Mouse (Mus musculus): ENCODE data around the gene Rab11b. TPM values are rescaled to one million over a fixed set of nuclear protein-coding genes. Genes with fewer than 3 reads are reported as not detected.

The Rab11b gene
- polyA plus RNA-seq (2015; fragmentation: Nextera tagmentation; extraction: Ambion mirVana), result 269 and 325 TPM in 2 replicates

GRCm38 (mm10) chr17:33760255-33761165 is at the start of gene Rab11b:
Gene Rab11b (minus strand): TSS chr17:33760530.
- Histone ChIP-seq H3K9me3 (replicated peaks) (no peaks in the 10 kb centered on the region), H3K4me1 (peaks cover 41% of the 10 kb centered on the region), H3K9ac (peak within 1 kb of the TSS; percentile 100), H3K27ac (replicated peaks) (peak within 1 kb of the TSS; percentile 100), H3K27me3 (no peaks in the 10 kb centered on the region), H3K4me3 (replicated peaks) (peak within 1 kb of the TSS; percentile 76), H3K4me2 (replicated peaks) (peak within 1 kb of the TSS; percentile 72), H3K36me3 (no peaks in the 10 kb centered on the region)
- peak; percentile 100 for ATAC-seq (ENCODE audit: insufficient number of reproducible peaks, low FRiP score, low TSS enrichment, low read depth)
- WGBS, result 2% methylated on average over 35 of the region's 35 CpGs

- Histone ChIP-seq H3K9ac (no peak overlapping the region), H3K36me3 (no peaks in the 10 kb centered on the region), H3K4me1 (peaks cover 11% of the 10 kb centered on the region), H3K27me3 (no peaks in the 10 kb centered on the region), H3K4me2 (replicated peaks) (no peak overlapping the region), H3K4me3 (replicated peaks) (no peak overlapping the region), H3K27ac (replicated peaks) (no peak overlapping the region), H3K9me3 (replicated peaks) (no peaks in the 10 kb centered on the region)
- ATAC-seq (ENCODE audit: insufficient number of reproducible peaks, low FRiP score, low TSS enrichment, low read depth), result no peak
- 34% methylated on average over 10 of the region's 10 CpGs for WGBS
These were observed 47.9 kb upstream of the Rab11b start for GRCm38 (mm10) chr17:33808192-33808591.

GRCm38 (mm10) chr17:33807181-33807888 is 47.0 kb upstream of the Rab11b start:
- ATAC-seq (ENCODE audit: insufficient number of reproducible peaks, low FRiP score, low TSS enrichment, low read depth), result no peak
- Histone ChIP-seq H3K4me3 (replicated peaks) (no peak overlapping the region), H3K36me3 (no peaks in the 10 kb centered on the region), H3K9me3 (replicated peaks) (no peaks in the 10 kb centered on the region), H3K27me3 (no peaks in the 10 kb centered on the region), H3K9ac (no peak overlapping the region), H3K4me2 (replicated peaks) (no peak overlapping the region), H3K27ac (replicated peaks) (no peak overlapping the region), H3K4me1 (peaks cover 11% of the 10 kb centered on the region)
- WGBS, result 54% methylated on average over 8 of the region's 9 CpGs

- H3K9me3 ChIP-seq (replicated peaks), result no peaks in the 10 kb centered on the region
- no peak overlapping the region for H3K4me3 ChIP-seq (replicated peaks)
- H3K9ac ChIP-seq, result no peak overlapping the region
- H3K27ac ChIP-seq (replicated peaks), result no peak overlapping the region
- no peak overlapping the region for H3K4me2 ChIP-seq (replicated peaks)
- 40% methylated on average over 1 of the region's 1 CpGs for WGBS
- H3K36me3 ChIP-seq, result no peaks in the 10 kb centered on the region
- no peak for ATAC-seq (ENCODE audit: insufficient number of reproducible peaks, low FRiP score, low TSS enrichment, low read depth)
- no peaks in the 10 kb centered on the region for H3K4me1 ChIP-seq
- no peaks in the 10 kb centered on the region for H3K27me3 ChIP-seq
These were observed 44.4 kb upstream of the Rab11b start for GRCm38 (mm10) chr17:33804745-33805144.

- no peaks in the 10 kb centered on the region for H3K9me3 ChIP-seq (replicated peaks)
- no peaks in the 10 kb centered on the region for H3K27me3 ChIP-seq
- no peak overlapping the region for H3K27ac ChIP-seq (replicated peaks)
- H3K36me3 ChIP-seq, result no peaks in the 10 kb centered on the region
- H3K9ac ChIP-seq, result no peak overlapping the region
- no peak overlapping the region for H3K4me3 ChIP-seq (replicated peaks)
- no peak for ATAC-seq (ENCODE audit: insufficient number of reproducible peaks, low FRiP score, low TSS enrichment, low read depth)
- H3K4me1 ChIP-seq, result no peaks in the 10 kb centered on the region
- 53% methylated on average over 4 of the region's 4 CpGs for WGBS
- H3K4me2 ChIP-seq (replicated peaks), result no peak overlapping the region
These were observed 43.9 kb upstream of the Rab11b start for GRCm38 (mm10) chr17:33804205-33804604.

GRCm38 (mm10) chr17:33802221-33802620 is 41.9 kb upstream of the Rab11b start:
- no peaks in the 10 kb centered on the region for H3K27me3 ChIP-seq
- no peak for ATAC-seq (ENCODE audit: insufficient number of reproducible peaks, low FRiP score, low TSS enrichment, low read depth)
- WGBS, result 4% methylated on average over 2 of the region's 2 CpGs
- H3K4me3 ChIP-seq (replicated peaks), result no peak overlapping the region
- H3K9ac ChIP-seq, result no peak overlapping the region
- H3K4me1 ChIP-seq, result no peaks in the 10 kb centered on the region
- H3K9me3 ChIP-seq (replicated peaks), result no peaks in the 10 kb centered on the region
- no peak overlapping the region for H3K27ac ChIP-seq (replicated peaks)
- no peaks in the 10 kb centered on the region for H3K36me3 ChIP-seq
- no peak overlapping the region for H3K4me2 ChIP-seq (replicated peaks)

GRCm38 (mm10) chr17:33799277-33799676 is 38.9 kb upstream of the Rab11b start:
- Histone ChIP-seq H3K36me3 (no peaks in the 10 kb centered on the region), H3K9ac (no peak overlapping the region), H3K9me3 (replicated peaks) (no peaks in the 10 kb centered on the region), H3K4me2 (replicated peaks) (no peak overlapping the region), H3K27me3 (no peaks in the 10 kb centered on the region), H3K27ac (replicated peaks) (no peak overlapping the region), H3K4me1 (no peaks in the 10 kb centered on the region), H3K4me3 (replicated peaks) (no peak overlapping the region)
- 53% methylated on average over 1 of the region's 1 CpGs for WGBS
- no peak for ATAC-seq (ENCODE audit: insufficient number of reproducible peaks, low FRiP score, low TSS enrichment, low read depth)

GRCm38 (mm10) chr17:33798306-33798705 is 38.0 kb upstream of the Rab11b start:
- 52% methylated on average over 3 of the region's 3 CpGs for whole genome bisulfite sequencing
- H3K4me2 ChIP-seq (replicated peaks), result no peak overlapping the region
- no peaks in the 10 kb centered on the region for H3K9me3 ChIP-seq (replicated peaks)
- H3K27me3 ChIP-seq, result no peaks in the 10 kb centered on the region
- H3K4me1 ChIP-seq, result no peaks in the 10 kb centered on the region
- no peak overlapping the region for H3K27ac ChIP-seq (replicated peaks)
- no peak for ATAC-seq (ENCODE audit: insufficient number of reproducible peaks, low FRiP score, low TSS enrichment, low read depth)
- no peak overlapping the region for H3K9ac ChIP-seq
- H3K36me3 ChIP-seq, result no peaks in the 10 kb centered on the region
- H3K4me3 ChIP-seq (replicated peaks), result no peak overlapping the region

GRCm38 (mm10) chr17:33788732-33789131 is 28.4 kb upstream of the Rab11b start:
- Histone ChIP-seq H3K36me3 (no peaks in the 10 kb centered on the region), H3K4me3 (replicated peaks) (no peak overlapping the region), H3K9me3 (replicated peaks) (no peaks in the 10 kb centered on the region), H3K27me3 (no peaks in the 10 kb centered on the region), H3K27ac (replicated peaks) (no peak overlapping the region), H3K4me1 (no peaks in the 10 kb centered on the region; the same call in 1 of the 2 replicates), H3K4me2 (replicated peaks) (no peak overlapping the region), H3K9ac (no peak overlapping the region)
- no peak for ATAC-seq (ENCODE audit: insufficient number of reproducible peaks, low FRiP score, low TSS enrichment, low read depth)
- 54% methylated on average over 4 of the region's 4 CpGs for WGBS

GRCm38 (mm10) chr17:33786375-33786774 is 26.0 kb upstream of the Rab11b start:
- no peak; the same call in 1 of the 2 replicates for ATAC-seq (ENCODE audit: insufficient number of reproducible peaks, low FRiP score, low TSS enrichment, low read depth)
- WGBS, result 87% methylated on average over 18 of the region's 18 CpGs
- no peak overlapping the region for H3K4me3 ChIP-seq (replicated peaks)
- no peaks in the 10 kb centered on the region for H3K27me3 ChIP-seq
- no peak overlapping the region for H3K9ac ChIP-seq
- no peaks in the 10 kb centered on the region for H3K9me3 ChIP-seq (replicated peaks)
- H3K27ac ChIP-seq (replicated peaks), result no peak overlapping the region
- H3K36me3 ChIP-seq, result no peaks in the 10 kb centered on the region
- H3K4me1 ChIP-seq, result peaks cover 22% of the 10 kb centered on the region
- H3K4me2 ChIP-seq (replicated peaks), result no peak overlapping the region

GRCm38 (mm10) chr17:33784939-33785338 is 24.6 kb upstream of the Rab11b start:
- Histone ChIP-seq H3K36me3 (no peaks in the 10 kb centered on the region), H3K9me3 (replicated peaks) (no peaks in the 10 kb centered on the region), H3K4me2 (replicated peaks) (no peak overlapping the region), H3K9ac (no peak overlapping the region), H3K27ac (replicated peaks) (no peak overlapping the region), H3K27me3 (no peaks in the 10 kb centered on the region), H3K4me1 (peaks cover 36% of the 10 kb centered on the region), H3K4me3 (replicated peaks) (no peak overlapping the region)
- ATAC-seq (ENCODE audit: insufficient number of reproducible peaks, low FRiP score, low TSS enrichment, low read depth), result no peak
- WGBS, result 75% methylated on average over 2 of the region's 2 CpGs

All from embryonic facial prominence, embryonic 15.5 days (tissue).